Mouse (Mus musculus) ovary, postnatal 36 days (tissue): ENCODE data around the gene Gm12216.
"Not testable (repeated sequence)": the region's sequence is repeated elsewhere in the genome, so short reads cannot be mapped to it uniquely, and the experiment has no call there.

Experiments used
- DNase-seq: peaks from one replicate; pipeline ENCODE4 v3.0.0; 2022; ENCODE audit warnings: low spot score, mixed read lengths

The Gm12216 gene

DNA sequence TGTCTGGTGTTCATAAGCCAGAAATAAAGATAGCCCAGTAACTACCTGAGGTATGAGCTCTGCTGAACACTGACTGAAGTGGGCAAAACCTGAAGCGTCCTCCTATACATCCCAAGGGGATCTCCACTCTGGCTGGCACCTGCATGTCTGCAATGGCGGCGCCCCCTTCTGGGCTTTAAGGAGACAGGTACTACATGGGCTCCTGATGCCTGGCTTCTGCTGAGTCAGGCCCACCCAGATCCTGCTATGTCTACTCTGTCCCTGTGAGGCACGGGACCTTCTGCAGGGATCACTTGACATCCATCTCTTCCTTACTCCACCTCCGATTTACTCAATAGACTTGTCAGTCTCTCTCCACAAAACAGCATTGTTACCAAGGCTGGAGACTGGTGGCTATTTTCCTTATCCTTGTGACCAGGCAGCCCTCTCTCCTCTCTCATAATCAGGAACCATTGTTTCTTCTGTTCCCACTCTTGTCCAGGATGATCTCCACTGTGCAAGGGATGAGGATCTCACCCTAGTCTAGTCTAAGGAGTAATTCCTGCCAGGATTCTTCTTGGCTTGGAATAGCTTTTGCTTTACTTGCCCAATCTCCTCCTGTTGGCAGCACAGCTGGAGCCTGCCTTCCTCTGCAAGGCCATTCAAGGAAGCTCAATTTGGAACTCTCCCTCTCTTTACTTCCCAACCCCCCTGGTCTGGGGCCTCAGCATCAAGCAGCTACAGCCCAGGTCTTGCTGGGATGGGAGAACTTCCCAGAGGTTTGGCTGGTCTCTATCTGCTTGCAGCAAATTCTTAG is 15.1 kb upstream of the Gm12216 start:
- not testable (repeated sequence) for DNase-seq

DNA sequence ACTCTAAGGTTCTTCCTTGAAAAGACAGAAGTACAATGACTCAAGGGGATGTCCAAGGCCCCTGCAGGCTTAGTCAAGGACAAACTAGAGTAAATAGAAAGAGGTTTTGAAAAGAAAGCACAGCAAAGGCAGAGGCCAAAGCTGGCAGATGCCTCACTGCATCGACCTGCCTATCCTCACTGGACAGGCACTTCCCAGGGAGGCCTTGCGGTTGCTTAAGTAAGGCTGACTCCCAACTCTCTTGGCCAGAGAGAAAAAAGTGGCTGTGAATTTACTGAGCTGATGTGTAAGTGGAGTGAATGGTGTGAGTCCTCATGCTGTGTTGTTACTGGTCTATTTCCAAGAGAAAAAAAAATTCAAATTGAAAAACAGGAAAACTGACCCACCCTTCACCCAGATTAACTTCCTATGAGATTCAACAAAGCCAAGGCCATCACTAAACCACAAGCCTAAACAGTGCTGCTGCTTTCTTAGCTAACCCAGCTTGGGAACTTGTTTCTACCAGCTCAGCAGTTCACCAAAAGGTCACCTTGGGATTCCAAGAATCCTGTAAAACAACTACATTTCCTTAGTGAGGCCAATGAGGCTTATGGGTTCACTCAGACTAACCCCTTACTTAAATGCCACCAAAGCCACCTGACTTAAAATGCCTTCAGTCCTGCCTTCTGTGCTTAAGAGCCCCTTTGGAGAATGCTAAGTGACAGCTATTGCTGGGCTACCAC is 12.9 kb upstream of the Gm12216 start:
- DNase-seq = no peak

DNA sequence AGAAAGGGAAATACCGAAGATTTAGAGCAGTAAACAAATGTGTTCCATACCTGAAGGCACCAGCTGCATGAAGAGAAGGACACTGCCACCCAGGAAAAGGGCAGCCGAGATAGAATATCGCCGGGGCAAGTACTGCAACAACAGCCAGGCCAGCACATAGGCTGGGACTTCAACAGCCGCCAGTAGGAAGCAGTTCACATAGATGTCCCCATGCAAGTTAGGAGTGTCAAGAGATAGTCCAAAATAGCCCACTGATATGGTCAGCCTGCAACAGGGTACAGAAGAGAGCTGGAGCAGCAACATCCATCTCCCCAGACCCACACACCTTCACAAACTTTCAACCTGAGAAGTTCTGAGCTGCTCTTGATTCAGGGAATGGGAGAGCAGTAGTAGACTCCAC is 10.1 kb upstream of the Gm12216 start:
- DNase-seq = no peak

DNA sequence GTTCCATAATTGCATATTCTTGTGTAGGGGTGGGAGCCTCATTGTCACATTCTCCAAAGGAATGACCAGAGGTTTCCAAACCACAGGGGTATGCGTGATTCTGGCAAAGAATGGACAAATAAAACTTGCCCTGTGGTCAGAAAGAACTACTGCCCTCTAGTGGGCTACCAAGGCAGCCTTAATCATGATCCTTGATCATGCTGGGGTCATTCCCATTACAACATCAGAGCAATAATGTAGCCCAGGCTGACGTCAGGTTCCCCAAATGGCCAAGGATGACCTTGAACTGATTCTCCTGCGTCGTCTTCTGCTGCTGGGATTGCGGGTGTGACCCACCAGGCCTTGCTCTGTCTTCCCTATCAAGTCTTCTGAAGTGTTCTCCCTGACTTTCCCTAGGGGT is 9.3 kb upstream of the Gm12216 start:
- not testable (repeated sequence) for DNase-seq

DNA sequence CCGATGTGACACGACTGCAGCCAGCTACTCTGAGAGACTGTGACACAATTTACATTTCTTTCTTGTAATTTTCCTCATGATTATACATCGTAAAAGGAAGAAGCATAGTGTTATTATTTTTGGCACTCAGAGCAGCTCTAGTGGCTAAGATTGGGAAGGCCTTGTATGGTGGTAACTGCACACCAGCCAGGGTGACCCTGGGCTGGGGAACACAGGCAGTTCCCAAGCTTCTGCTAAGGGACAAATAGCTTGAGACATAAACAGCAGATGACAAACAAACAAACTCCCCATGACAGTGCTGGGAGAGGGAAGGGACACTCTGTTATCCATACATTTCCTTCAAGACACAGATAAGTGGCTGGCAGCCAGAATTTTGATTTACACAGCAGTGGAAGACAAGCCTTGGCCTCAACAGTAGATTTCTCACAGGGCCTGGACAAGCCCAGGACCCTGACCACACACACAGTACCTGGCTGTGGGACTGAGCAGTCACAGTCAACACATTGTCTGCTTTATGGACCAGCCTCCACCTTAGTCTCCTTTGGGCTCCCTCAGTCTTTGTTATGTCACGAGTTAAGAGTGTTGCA is 5.8 kb upstream of the Gm12216 start:
- not testable (repeated sequence) for DNase-seq

DNA sequence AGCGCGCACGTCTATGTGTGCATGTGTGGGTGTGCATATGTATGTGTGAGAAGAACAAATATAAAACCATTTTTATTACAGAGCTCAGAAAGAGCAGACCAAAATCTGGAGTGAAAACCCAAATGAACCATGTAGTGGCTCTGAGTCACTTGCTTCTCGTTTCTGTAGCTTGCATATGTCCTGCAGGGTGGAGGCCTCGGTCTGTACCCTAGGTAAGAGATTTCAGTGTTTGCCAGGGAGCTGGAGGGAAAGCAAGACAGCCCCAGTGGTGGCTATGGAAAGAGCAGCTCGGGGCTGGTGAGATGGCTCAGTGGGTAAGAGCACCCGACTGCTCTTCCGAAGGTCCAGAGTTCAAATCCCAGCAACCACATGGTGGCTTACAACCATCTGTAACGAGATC is 1.9 kb upstream of the Gm12216 start:
- DNase-seq = not testable (repeated sequence)

DNA sequence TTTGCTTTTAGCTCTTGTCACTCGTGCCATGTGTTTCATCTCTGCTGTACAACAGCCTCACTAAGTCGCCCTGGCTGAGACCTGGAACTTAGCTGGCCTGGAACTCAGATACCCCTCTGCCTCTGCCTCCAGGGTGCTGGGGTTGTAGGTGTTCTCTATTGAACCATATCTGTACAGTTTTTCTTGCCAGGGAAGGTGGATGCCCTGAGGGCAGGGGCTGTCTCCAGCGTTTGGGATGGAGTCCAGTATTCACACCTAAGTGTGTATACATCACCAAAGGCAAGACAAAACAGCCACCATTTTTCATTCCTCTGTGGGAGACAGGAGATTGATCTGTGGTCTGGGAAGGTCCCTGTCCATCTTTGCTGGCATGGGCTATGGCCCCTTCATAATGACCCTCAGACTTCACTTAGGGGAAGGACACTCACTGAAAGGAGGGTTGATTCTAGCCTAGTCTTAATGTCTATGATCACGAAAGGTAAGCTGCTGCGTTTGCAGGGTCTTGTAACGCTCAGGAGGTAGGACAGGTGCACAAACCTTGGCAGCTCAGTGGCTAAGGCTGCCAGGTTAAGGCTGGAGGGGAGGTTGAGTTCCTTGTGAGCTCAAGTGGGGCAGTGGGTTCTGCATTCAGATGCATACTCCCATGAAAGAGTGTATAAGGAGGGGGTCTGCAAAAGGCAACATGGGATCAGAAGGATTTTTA is 847 bp downstream of the Gm12216 start:
- DNase-seq = no peak

DNA sequence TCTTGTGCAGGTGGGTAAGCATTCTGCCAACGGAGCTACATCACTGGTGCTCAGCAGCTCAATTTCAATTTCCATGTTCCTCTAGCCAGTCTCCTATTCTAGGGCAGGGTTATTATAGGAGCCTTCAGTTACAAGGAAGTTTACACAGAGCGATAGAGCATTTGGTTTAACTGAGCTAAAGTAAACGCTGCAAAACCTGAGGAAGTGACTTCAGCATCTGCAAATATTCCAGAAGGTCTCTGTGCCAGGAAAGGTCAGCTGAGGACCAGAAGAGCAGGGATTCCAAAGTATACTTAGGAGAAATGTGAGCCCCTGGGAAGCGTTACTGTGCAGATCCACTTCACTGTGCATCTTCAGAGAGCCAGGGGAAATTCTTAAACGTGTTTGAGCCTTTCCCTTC is 5.4 kb downstream of the Gm12216 start:
- no peak for DNase-seq

DNA sequence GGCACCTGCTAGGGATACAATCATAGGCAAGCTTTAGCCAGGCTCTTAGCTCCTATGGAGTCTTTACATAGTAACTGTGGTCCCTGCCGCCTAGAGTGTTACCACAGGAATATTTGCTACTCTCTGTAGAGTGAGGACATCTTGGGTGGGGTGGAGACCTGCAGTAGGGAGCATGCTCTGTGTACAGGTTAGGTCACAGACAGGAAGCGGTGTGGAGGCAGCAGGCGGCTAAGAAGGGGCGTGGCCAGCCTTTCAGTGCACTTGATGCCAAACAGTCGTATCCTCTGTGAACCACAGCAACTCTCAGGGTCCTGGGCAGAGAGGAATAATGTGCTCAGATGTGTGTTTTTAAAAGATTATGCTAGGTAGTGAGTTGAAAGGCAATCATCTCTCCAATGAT is 7.3 kb downstream of the Gm12216 start:
- no peak for DNase-seq

DNA sequence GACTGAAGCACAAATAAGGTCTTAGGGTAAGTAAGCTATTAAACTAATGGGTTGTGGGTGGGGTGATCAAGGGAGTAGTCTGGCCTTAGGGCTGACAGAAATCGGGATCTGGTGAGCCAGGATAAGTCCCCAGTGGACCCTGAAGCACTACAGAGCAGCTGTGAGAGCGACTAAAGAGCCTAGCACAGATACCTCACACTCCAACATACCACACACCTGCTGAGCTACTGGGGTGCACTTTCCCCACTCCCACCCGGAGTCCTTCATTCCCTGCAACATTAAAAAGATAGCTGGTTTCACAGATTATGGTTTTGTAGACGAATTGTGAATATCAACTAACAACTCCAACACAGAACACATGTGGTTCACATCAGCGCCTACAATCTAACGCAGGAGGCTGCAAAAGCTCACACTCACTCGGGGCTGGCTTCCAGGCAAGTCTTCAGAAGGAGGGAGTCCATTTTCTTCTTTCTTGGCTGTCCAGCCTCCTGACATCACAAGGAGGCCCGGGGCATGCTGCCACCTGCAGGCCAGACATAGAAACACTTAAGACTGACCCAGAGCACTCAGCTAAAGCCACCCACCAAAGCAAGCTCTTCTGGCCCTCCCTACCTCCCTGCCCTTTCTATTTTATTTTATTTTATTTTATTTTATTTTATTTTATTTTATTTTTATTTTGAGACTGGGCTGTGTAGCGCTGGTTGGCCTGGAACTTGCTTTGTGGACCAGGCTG is 9.3 kb downstream of the Gm12216 start:
- peak; percentile 80 for DNase-seq

DNA sequence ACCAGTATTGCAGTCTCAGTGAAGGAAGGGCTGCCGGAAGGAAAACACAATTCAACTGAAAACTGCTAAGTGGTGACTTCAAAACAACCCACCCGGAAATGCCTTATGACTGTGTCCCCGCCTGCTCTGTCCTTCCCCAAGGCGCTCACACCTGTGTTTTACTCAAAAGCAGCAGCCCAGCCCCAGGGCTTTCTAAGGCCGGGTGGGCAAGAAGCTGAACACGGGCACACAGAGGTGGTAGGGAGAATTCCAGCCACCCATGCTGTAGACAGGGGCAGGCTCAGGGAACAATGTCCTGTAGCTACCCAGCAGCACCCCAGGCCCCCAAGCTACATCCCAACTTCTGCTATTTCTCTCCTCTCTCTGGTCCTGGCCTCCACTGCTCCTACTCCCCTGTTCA is 13.4 kb downstream of the Gm12216 start:
- no peak for DNase-seq

DNA sequence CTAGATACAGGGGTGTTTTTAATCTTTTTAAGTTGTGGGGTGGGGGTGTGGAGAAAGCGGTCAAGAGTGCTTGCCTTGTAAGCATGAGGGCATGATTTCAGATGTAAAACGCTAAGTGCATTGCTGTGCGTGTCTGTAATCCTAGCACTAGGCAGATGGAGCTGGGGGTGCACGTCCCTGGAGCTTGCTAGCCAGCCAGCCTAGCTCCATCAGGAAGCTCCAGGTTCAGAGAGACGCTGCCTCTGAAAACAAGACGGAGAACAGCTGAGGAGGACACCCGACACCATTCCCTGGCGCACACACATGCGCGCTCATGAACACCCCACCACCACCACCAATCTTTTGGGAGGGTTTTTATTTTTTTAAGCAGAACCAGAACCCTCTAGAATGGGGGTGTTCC is 15.9 kb downstream of the Gm12216 start:
- no peak for DNase-seq

DNA sequence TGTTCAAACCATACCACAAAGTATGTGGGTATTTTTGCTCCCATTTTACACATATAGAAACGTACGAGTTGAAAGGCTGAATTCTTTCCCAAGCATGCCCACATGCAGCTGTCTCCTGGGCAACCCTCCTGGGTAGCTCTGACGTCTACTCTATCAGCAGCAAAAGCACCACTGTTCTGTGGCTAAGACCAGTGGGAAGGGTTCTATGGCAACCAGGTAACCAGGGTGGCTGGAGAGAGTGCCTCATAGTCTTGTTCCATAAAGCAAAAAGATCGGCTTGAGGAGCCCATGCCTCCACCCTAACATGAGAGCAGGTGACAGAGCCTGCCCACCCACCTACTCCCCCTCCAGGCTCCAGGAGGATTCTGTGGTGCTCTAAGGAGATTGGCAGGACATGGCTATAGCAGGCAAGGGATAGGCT is 16.9 kb downstream of the Gm12216 start:
- no peak for DNase-seq

DNA sequence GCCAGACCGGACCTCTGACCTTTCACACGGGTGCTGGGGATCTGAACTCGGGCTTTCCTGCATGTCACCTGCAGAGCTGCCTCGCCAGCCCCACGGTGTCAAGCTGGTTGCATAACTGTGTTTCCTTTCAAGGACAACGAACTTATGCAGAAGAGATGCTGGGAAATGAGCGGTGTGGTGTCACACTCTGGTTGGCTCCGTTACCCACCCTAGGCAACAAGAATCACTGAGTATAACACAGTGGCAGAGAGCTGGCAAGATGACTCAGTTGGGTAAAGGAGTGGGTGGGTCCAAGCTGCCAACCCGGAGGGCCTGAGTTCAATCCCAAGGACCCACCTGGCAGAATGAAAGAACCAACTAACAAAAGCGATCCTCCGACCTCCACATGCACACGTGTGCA is 17.5 kb downstream of the Gm12216 start:
- no peak for DNase-seq

DNA sequence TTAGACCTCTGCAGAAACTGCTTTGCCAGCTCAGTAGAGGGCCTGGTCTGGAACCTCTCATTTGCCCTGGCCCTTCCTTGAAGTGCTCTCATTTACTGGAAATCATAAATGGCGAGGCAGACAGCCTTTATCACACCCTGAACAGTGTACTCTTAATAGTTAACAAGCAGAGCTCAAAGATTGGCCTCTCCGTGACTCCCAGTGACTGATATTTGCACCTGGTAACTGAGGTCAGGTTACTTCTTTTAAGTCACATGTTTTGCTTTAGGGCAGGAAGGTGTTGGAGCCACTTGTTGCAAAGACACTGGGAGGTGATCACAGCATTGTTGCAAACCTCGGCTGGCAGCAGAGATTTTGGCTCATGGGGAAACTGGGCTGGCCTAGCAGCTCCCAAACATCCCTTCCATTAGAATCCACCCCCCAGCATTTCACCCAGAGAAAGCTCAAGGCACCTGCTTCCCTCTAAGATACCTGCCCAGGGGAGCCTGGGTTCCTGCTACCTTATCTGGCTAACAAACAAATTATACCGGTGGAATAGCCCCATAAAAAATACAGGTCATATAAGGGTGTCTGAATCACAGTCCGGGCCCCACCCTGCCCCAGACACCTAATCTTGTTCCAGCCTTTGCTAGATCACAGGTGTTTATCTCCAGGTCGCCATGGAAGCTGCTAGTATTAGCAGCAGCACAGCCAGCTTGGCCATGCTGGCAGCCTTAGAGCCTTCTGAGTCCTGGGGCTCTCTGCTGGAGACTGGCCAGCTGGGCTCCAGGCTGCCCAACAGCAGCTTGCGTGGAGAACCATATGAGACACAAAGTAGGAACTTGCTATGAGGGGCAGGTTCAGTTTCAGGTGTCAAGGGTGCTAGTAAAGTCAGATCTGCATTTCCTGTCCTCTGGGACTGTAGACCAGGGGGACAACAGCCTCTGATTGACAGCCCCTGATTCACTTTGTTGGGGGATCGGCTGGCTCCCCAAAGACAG is 19.1 kb downstream of the Gm12216 start:
- DNase-seq = no peak

DNA sequence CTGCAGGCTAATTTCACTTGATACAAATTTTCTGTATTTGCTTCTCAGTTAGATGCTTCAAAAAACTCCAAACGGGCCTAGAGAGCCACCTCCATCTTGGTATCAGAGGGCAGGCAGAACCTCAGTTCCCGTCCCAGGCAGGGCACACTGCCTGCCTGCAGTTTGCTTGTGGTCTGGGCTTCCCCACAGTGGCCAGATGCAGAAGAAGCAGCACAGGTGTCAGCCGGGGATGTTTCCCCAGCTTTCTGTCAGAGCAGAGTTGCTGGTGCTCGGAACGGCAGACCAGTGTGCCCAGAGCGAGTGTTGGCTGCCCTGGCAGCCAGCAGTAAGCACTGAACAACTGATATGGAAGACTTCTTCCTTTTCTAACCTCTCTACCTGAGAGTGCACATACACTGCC is 19.9 kb downstream of the Gm12216 start:
- DNase-seq = no peak

DNA sequence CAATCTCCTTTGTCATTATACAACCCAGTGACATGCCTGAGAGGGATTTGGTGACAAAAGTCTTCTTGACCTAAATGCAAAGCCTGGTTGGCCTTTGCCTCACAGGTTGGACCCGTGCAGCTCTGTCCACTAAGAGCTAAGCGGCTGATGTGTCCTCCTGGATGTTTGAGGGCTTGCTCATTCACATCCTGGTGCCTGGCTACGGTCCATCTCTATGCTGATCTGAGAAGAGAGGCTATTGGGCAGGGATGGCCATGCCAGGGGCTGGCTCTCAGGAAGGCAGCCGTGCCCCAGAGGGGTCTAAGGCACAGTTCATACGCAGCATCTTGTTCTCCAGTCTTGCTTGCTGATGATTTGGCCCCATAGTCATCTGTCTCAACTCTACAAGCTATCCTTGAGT is 21.3 kb downstream of the Gm12216 start:
- DNase-seq = no peak

DNA sequence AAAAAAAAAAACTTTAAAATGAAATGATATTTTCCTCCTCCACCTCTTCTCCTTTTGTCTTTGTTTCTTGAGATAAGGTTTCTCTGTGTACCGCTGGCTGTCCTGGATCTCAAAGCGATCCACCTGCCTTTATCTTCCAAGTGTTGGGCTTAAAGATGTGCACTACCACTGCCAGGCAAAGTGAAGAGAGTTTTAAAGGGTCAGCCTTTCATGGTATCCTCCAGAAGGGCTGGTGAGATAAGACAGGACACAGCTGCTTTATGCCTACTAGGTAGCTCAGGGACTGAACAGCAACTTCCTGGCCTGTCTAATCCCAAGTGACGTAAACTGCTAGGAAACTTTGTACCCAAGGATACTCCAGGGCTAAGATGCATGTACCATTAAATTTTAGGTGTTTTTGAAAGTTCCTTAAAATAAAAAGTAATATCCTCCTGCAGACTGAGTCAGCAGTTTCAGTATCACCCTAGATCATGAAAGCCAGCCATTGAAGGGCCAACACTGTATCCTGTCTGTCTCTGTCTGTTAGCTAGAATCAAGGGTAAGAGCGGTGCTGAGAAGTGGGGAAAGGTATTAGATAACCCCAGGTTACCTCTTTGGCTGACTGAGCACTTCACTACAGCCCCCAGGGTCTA is 23.6 kb downstream of the Gm12216 start:
- no peak for DNase-seq

DNA sequence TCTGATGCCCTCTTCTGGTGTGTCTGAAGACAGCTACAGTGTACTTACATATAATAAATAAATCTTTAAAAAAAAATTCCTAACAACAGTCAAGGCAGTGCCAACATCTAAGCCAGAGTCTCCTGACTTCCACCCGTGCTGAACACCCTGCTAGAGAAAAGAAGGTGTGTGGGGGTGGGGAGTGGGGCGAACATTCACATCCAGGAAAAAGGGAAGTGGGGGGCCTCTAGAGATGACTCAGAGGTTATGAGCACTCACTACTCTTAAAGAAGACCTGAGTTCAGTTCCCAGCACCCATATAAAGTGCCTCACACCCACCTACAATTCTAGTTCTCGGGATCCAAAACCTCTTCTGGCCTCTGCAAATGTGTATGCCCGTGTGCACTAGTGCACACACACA is 33.6 kb downstream of the Gm12216 start:
- no peak for DNase-seq

DNA sequence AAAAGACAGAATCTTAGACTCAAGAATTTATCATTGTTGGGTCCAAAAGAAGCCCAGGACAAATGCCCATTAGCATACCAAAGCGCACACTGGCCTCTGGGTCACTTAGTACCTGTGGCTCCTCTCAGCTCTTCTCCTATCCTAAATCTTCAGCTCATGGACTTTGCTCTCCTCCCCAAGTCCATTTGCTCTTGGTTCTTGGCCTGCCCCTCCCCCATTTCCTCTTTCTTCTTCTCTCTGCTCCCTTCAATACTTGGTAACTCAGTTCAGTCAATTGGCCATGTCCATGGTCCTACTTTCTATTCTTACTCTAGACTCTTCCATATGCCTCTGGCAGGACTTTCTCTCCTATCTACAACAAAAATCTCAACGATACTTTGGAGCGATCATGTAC is 37.1 kb downstream of the Gm12216 start:
- DNase-seq = no peak
